Mouse (Mus musculus) cerebral cortex, adult 2 months (tissue): Measurements from ENCODE around the gene Mrpl17.

ENCODE experiments used
- WGBS: fragments of 180-500 bp; shearing (Covaris S2); methylation state at CpG from one replicate; pipeline ENCODE4 v1.1.7; 2018; 5-methylcytosine and 5-hydroxymethylcytosine counted together

Gene Mrpl17

DNA sequence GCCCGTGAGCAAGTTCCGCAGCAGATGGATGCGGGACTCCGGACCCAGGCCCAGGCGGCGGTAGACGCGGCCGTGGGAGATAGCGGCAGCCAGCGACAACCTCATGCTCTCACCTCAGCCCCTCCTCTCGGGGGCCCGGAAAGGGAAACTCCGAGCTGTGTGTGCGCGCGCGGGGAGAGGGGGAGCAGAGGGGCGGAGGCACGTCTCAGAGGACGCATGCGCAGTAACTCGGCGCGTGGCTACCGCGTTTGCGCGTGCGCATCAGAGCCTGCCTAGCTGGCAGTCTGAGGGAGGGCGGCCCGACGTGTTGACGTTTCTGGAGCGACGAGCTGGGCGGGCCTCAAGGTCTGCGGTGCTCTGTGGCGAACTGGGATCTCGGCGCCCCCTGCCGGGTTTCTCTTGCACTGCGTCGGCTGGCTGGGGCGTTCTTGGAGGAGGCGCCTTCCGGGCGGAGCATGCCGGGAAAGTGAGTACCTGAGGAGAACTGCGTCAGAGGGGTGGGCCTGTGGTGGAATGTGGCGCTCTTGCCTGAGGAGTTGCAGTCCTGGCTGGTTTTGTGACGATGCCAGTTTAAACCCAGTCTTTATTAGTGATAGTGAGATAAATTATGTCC lies at the start of gene Mrpl17:
Gene Mrpl17, minus strand, starts transcription at position 223 of the 613 bp plus-strand sequence.
- WGBS: under 1% methylated on average over 52 of the region's 52 CpGs

DNA sequence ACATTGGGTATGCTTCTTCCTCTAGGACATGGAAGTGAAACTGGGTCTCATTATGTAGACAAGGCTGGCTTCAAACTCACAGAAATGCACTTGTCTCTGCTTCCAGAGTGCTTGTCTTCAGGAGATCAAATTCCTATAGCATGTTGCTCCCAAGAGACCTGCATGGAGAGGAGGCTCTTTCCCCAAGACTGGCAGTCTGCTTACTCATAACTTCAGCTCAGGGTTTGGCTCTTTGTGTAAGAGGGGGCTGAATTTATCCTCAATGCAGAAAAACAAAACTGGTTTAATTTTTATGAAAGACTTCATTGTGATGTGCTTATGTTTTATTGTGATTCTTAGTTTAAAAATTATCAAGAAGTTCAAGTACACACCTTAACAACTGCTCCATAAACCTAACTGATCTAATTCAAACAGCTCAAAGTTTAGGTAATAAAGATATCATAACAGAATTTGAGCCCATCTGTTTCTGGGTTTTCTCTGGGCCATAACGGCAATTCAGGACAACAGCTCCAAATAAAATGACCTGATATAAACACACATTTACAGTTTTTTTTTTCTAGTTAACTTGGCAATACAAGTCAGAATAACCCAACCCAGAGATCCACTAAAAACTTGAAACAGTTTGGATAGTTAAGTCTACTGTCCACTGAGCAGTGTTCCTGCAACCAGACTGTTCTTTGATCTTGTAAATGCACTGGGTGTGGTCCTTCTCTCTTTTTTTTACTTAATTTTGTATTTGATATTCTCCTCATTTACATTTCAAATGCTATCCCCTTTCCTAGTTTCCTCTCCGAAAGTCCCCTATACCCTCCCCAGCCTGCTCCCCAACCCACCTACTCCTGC lies 45.0 kb upstream of the Mrpl17 start:
- WGBS: no CpG with 5 or more reads among the region's 2 CpGs

DNA sequence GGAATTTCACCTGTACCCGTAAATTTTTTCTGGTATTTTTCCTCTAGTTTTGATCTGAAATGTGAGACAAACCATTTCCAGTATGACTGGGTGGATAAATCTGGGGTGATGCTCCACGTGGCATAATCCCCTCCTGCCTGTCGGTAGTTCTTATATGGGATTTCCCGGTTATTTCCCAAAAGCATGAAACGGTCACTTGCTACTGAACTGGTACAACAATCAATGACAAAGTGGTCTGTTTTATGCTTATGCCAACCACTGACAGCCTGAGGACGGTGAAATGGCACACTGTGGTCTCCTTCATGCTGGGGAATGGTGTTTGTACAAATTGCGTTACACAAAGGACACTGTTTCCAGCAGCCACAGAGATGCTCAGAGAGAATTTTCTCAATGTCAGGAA lies 13.4 kb upstream of the Mrpl17 start:
- WGBS: 75% methylated on average over 7 of the region's 7 CpGs

- 0% methylated on average over 1 of the region's 1 CpGs for WGBS
These were observed 7.6 kb upstream of the Mrpl17 start for GRCm38 (mm10) chr7:105818483-105818882.

GRCm38 (mm10) chr7:105813326-105813725 lies 2.4 kb upstream of the Mrpl17 start:
- WGBS: 85% methylated on average over 3 of the region's 3 CpGs

DNA sequence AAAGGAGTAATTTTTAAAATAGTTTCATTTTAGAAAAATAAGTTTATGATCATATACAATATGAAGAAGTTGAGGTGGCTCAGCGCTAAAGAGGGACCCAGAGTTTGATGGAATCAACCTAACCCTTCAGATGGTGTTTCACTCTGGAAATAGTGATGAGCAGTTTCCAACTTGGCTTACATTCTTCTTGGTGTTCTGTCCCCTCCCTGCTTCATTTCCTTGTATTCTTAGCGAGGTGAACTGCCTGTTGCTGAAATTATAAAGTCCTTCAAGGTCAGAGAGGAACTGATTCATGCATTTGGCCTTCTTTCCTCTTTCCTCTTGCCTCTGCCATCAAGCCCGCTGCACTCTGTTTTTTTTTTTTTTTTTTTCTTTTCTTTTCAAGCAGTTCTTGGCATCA lies 1.7 kb upstream of the Mrpl17 start:
- WGBS: 81% methylated on average over 3 of the region's 3 CpGs

DNA sequence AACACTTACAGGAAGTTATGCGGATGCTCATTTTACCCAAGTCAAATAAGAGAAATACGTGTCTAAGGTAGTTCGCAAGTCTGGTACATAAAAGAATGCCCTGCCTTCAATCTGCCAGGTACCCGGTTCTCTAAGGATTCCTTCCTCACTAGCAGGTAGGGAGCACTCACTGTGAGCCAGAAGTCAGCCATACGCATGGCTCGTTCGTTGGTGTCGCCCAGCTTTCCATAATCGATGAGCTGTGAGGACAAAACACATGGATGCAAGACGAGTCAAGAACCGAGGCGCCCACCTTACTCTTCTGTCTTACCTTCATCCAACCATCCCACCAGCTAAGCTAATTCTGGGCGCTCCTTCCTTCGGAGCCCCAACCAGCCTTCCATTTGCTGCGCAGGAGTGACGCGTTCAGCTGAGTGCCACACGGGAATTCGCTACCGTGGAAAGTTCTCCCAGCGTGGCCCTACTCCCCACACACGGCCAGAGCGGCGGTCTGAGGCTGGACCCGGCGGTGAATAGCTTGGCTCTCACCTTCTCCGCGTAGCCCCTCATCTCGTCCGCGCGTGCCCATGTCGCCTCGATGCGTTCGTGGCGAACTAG lies 521 bp downstream of the Mrpl17 start:
- 3% methylated on average over 37 of the region's 37 CpGs for WGBS

DNA sequence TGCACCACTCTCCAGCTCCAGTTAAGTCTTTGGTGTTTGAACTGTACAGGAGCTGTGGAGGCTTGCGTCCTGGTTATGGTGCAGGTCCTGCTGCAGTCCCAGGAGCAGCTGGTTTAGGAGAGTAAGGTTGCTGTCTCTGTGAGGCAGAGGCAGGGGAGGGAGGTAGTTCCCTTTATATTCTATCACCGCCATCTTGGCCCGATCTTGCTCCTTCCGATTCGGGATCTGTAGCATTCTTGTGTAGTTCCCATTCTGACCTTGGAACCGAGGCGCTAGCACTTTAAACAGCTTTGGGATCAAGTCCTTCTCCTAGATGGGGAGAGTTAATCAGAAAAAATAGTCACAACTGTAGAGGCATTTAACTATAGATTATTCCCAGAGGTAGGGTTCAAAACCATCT lies 1.1 kb downstream of the Mrpl17 start:
- whole genome bisulfite sequencing: 64% methylated on average over 7 of the region's 7 CpGs

- WGBS: 80% methylated on average over 1 of the region's 1 CpGs
These were observed 2.5 kb downstream of the Mrpl17 start for GRCm38 (mm10) chr7:105808385-105808784.

GRCm38 (mm10) chr7:105806716-105807115 lies 4.2 kb downstream of the Mrpl17 start:
- 58% methylated on average over 2 of the region's 2 CpGs for WGBS

- 84% methylated on average over 5 of the region's 5 CpGs for WGBS
These were observed 4.8 kb downstream of the Mrpl17 start for GRCm38 (mm10) chr7:105806125-105806524.

- WGBS: 32% methylated on average over 1 of the region's 1 CpGs
These were observed 8.1 kb downstream of the Mrpl17 start for GRCm38 (mm10) chr7:105802771-105803170.

DNA sequence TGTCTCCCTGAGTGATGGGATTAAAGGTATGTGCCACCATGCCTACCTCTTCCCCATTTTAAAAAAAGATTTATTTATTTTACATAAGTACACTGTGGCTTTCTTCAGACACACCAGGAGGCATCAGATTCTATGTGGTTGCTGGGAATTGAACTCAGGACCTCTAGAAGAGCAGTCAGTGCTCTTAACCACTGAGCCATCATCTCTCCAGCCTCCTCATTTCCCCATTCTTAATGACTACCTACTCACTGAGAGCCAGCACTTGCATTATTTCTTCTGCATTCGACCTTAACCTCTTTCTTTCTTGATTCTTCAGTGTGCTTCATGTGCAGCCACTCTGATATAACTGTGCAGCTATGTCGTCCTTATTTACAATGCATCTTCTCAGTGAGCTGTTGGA lies 8.6 kb downstream of the Mrpl17 start:
- WGBS: 30% methylated on average over 2 of the region's 2 CpGs

DNA sequence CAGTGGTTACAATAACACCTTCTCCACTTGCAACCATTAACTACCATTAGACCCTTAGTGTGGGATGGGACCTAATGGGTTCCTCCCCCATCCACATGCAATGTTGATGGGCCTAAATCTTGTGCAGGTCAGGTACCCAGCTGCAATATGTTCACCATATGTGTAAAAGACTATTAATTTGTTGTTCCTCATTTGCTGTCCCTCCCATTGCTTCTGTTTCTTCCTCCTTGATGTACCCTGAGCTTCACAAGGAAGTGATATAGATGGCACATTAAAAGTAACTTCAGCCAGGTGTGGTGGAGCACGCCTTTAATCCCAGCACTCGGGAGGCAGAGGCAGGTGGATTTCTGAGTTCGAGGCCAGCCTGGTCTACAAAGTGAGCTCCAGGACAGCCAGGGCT lies 13.9 kb downstream of the Mrpl17 start:
- 96% methylated on average over 3 of the region's 3 CpGs for WGBS

DNA sequence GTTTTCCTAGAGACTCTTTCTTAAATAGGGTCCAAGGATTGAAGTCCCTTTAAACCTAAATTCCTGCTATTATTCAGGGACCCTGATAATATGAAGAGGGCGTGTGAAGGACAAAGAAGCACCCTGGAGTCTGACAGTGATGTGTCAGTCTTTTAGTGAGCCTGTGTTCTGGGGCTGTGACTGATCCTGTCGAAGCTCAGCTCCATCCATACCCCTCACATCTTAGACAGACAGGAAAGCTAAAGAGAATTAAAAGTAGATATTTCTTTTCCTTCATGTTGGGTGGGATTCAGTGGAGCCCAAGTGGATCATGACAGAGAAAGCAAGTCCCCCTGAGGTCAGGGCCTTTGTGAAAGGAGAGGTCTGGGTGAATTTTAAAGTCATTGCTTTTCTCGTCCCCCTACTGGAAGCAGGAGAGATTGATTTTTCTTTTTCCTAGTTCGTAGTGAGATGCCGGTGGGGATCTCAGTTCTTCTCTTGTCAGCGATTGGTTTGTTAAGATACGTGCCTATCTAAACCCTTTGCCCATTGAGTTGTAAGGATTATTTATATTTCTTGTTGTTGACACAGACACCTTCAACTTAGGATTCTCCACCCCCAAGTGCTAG lies 15.0 kb downstream of the Mrpl17 start:
- WGBS: 45% methylated on average over 7 of the region's 7 CpGs

- 56% methylated on average over 7 of the region's 7 CpGs for WGBS
These were observed 17.2 kb downstream of the Mrpl17 start for GRCm38 (mm10) chr7:105793701-105794100.

- 69% methylated on average over 1 of the region's 1 CpGs for WGBS
These were observed 19.8 kb downstream of the Mrpl17 start for GRCm38 (mm10) chr7:105791147-105791546.

GRCm38 (mm10) chr7:105787285-105788140 lies 23.4 kb downstream of the Mrpl17 start, which contains the start of gene Dchs1:
Dchs1 (minus strand) TSS chr7:105787654.
- 2% methylated on average over 66 of the region's 97 CpGs for WGBS

GRCm38 (mm10) chr7:105786506-105787284 lies 24.2 kb downstream of the Mrpl17 start:
- WGBS: 10% methylated on average over 20 of the region's 20 CpGs

- 44% methylated on average over 4 of the region's 4 CpGs for WGBS
These were observed 26.3 kb downstream of the Mrpl17 start for GRCm38 (mm10) chr7:105784556-105784955.

DNA sequence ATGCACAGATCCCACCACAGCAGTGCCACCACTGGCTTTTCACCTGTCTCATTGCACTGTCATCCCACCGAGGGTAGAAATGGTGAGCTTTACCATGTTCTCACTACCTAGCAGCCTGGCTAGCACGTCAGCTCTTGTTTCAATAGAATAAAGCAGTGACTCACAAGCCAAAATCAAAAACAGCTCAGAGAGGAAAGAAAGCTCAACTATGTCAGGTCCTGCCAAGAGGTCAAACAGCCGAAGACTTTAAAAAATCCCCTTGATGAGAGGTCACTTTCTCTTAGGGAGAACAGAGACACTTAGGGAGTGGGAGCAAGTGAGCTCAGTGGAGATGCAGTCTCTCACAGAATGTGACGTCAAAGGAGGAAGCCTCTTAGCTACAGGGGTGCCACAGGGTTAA lies 27.0 kb downstream of the Mrpl17 start:
- 53% methylated on average over 4 of the region's 4 CpGs for WGBS
